Mouse (Mus musculus): ENCODE results near the gene Ncapd3. TPM values are rescaled to one million over a fixed set of nuclear protein-coding genes. Genes with fewer than 3 reads are reported as not detected.

Ncapd3 gene
- polyA plus RNA-seq (2014; fragmentation: Nextera tagmentation; extraction: Ambion mirVana): 37.4 and 42.3 TPM in 2 replicates

DNA sequence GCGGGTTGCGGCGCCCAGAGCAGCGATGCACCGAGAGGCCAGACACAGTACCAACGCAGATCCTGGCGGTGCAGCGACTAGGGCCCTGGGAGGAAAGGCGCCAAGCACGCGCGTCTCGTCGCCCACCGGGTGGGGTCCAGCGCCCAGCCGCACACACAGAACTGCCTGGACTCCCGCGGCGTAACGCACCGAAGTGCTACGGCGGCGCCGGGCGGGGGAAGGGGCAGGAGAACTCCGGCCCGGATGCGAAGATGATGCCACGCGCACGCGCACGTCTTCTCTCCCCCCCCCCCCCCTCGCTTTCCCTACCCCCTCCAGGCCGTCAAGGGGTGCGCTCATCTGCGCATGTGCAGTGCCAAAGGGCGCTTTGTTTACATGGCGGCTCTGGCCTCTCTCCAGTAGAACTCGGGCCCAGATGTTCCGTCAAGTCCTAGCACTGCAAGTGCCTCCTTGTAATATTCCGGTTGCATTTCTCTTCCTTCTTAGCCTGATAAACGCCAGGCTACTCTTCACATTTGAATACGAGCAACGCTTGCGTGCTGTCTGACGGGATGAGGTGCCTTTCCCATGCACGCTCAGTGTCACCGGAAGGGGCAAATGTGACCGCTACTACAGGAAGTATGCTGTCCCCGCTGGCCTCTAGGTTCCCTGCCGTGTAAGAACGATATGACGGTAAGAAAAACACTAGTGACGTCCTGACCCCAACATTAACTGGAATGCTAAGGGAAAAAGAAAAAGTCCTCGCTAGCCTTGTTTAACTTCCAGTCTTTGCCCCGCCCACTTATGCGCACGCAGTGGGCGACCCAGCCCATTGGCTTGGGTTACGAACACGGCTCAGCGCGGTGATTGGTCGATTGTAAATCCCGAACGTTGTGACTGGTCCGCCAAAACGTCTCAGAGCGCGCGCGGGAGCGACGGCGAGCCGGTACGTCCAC lies at the start of gene Ncapd3, which contains the start of gene Vps26b:
Ncapd3 (plus strand) TSS at position 348 of the 935 bp plus-strand sequence.
Vps26b (minus strand) TSS at position 238 of the 935 bp plus-strand sequence.
- under 1% methylated on average over 73 of the region's 80 CpGs for WGBS
- Histone ChIP-seq H3K27ac (replicated peaks; ENCODE audit: low read depth, low read length) (peak within 1 kb of the TSS; percentile 86), H3K9ac (replicated peaks; ENCODE audit: low read length) (peak within 1 kb of the TSS; percentile 92), H3K4me2 (ENCODE audit: low read depth, low read length) (peak within 1 kb of the TSS; percentile 85), H3K4me3 (ENCODE audit: low read depth, low read length) (peak within 1 kb of the TSS; percentile 95), H3K36me3 (replicated peaks; ENCODE audit: control insufficient read depth, insufficient read depth, low read depth, low read length) (no peaks in the 10 kb centered on the region), H3K9me3 (replicated peaks; ENCODE audit: control insufficient read depth, low read length) (no peaks in the 10 kb centered on the region), H3K4me1 (ENCODE audit: control insufficient read depth, insufficient read depth, low read length) (peaks cover 2% of the 10 kb centered on the region), H3K27me3 (ENCODE audit: control insufficient read depth, insufficient read depth, low read length) (no peaks in the 10 kb centered on the region)
- ATAC-seq (replicated peaks; ENCODE audit: insufficient number of reproducible peaks, low FRiP score, low TSS enrichment, low read depth) (peak; percentile 93), DNase-seq (ENCODE audit: low spot score) (peak; percentile 98)

DNA sequence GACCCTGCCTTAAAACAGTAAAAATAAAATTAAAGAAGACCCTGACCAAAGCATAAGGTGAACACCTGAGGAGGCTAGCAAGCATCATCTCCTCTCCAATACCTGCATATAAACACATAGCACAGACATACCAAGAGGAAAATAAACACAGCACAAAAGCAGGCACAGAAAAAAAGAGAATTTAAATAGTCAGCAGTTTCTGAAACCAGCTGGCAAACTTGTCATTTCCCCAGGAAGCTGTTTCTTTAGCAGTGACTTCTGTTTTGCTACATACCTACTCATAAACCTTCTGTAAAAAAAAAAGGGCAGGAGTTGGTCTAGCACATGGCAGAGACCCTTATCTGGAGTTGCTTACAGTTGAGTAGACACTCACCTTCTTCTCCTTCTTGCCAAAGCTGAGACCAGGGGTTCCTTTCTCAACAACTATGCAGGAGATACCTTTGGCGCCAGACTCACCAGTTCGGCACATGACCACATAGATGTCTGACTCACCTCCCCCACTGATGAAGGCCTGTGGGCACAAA lies 44.8 kb upstream of the Ncapd3 start:
- WGBS: 98% methylated on average over 2 of the region's 2 CpGs
- Histone ChIP-seq H3K9ac (replicated peaks; ENCODE audit: low read length) (no peak overlapping the region), H3K4me2 (ENCODE audit: low read depth, low read length) (no peak overlapping the region), H3K27ac (replicated peaks; ENCODE audit: low read depth, low read length) (no peak overlapping the region), H3K4me3 (ENCODE audit: low read depth, low read length) (no peak overlapping the region), H3K9me3 (replicated peaks; ENCODE audit: control insufficient read depth, low read length) (no peaks in the 10 kb centered on the region), H3K27me3 (ENCODE audit: control insufficient read depth, insufficient read depth, low read length) (no peaks in the 10 kb centered on the region), H3K36me3 (replicated peaks; ENCODE audit: control insufficient read depth, insufficient read depth, low read depth, low read length) (peaks cover 3% of the 10 kb centered on the region), H3K4me1 (ENCODE audit: control insufficient read depth, insufficient read depth, low read length) (no peaks in the 10 kb centered on the region)
- DNase-seq (ENCODE audit: low spot score) (no peak), ATAC-seq (replicated peaks; ENCODE audit: insufficient number of reproducible peaks, low FRiP score, low TSS enrichment, low read depth) (no peak)

DNA sequence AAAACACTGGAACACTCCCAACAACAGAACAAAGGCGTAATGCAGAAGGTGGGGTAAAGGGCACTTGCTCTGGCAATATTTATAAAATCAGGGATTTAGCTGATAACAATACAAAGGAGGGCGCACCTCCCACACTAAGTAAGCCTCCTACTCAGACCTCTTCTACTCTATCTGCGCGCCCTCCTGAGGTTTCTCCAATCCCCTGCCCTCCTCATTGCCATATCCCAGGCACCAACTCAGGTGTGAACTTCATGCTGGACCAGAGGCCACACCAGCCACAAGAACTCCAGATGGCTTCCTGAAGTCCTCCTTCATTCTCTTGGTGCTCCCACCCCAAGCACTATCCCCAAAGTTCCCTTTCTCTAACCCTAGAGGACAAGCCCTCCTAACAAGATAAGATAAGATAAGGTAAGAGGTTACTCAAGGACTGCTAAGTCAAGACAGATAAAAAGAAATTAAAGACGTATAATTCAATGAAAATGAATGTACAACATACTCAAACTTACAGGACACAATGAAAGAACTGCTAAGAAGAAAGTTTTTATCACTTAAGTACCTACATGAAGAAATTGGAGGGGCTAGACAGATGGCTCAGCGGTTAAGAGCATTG lies 44.2 kb upstream of the Ncapd3 start:
- ATAC-seq (replicated peaks; ENCODE audit: insufficient number of reproducible peaks, low FRiP score, low TSS enrichment, low read depth) (no peak), DNase-seq (ENCODE audit: low spot score) (no peak)
- Histone ChIP-seq H3K36me3 (replicated peaks; ENCODE audit: control insufficient read depth, insufficient read depth, low read depth, low read length) (peaks cover 3% of the 10 kb centered on the region), H3K27me3 (ENCODE audit: control insufficient read depth, insufficient read depth, low read length) (no peaks in the 10 kb centered on the region), H3K9ac (replicated peaks; ENCODE audit: low read length) (no peak overlapping the region), H3K27ac (replicated peaks; ENCODE audit: low read depth, low read length) (no peak overlapping the region), H3K4me3 (ENCODE audit: low read depth, low read length) (no peak overlapping the region), H3K9me3 (replicated peaks; ENCODE audit: control insufficient read depth, low read length) (no peaks in the 10 kb centered on the region), H3K4me1 (ENCODE audit: control insufficient read depth, insufficient read depth, low read length) (no peaks in the 10 kb centered on the region), H3K4me2 (ENCODE audit: low read depth, low read length) (no peak overlapping the region)
- WGBS: 89% methylated on average over 6 of the region's 6 CpGs

DNA sequence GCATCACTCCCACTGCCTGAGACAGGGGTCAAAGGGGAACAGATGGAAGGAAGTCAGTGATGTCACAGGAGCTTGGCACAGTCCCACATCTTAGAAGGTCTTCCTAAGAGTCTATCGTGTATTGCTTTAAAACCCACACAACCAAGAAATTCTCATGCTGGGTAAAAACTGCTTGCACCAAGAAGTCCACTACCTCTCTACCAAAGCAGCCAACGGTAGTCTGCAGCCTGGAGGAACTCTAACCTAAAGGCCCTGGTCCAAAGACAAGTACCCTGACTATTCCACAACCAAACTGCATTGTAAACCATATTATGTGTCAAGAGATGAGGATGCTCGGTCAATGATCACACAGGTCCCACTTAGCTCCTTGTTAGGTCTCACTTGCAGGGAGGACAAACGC lies 39.8 kb upstream of the Ncapd3 start:
- Histone ChIP-seq H3K27me3 (ENCODE audit: control insufficient read depth, insufficient read depth, low read length) (no peaks in the 10 kb centered on the region), H3K27ac (replicated peaks; ENCODE audit: low read depth, low read length) (no peak overlapping the region), H3K9ac (replicated peaks; ENCODE audit: low read length) (no peak overlapping the region), H3K4me3 (ENCODE audit: low read depth, low read length) (no peak overlapping the region), H3K36me3 (replicated peaks; ENCODE audit: control insufficient read depth, insufficient read depth, low read depth, low read length) (peaks cover 5% of the 10 kb centered on the region), H3K4me1 (ENCODE audit: control insufficient read depth, insufficient read depth, low read length) (no peaks in the 10 kb centered on the region), H3K9me3 (replicated peaks; ENCODE audit: control insufficient read depth, low read length) (no peaks in the 10 kb centered on the region), H3K4me2 (ENCODE audit: low read depth, low read length) (no peak overlapping the region)
- DNase-seq (ENCODE audit: low spot score): no peak
- no peak for ATAC-seq (replicated peaks; ENCODE audit: insufficient number of reproducible peaks, low FRiP score, low TSS enrichment, low read depth)
- WGBS: 92% methylated on average over 4 of the region's 4 CpGs

GRCm38 (mm10) chr9:26993118-26993517 lies 36.9 kb upstream of the Ncapd3 start:
- no peak overlapping the region for H3K4me2 ChIP-seq (ENCODE audit: low read depth, low read length)
- ATAC-seq (replicated peaks; ENCODE audit: insufficient number of reproducible peaks, low FRiP score, low TSS enrichment, low read depth) (no peak), DNase-seq (ENCODE audit: low spot score) (no peak)
- no peak overlapping the region for H3K9ac ChIP-seq (replicated peaks; ENCODE audit: low read length)
- H3K9me3 ChIP-seq (replicated peaks; ENCODE audit: control insufficient read depth, low read length): no peaks in the 10 kb centered on the region
- H3K4me3 ChIP-seq (ENCODE audit: low read depth, low read length): no peak overlapping the region
- 93% methylated on average over 10 of the region's 10 CpGs for WGBS
- H3K27me3 ChIP-seq (ENCODE audit: control insufficient read depth, insufficient read depth, low read length): no peaks in the 10 kb centered on the region
- peaks cover 2% of the 10 kb centered on the region; the same call in 1 of the 2 replicates for H3K36me3 ChIP-seq (replicated peaks; ENCODE audit: control insufficient read depth, insufficient read depth, low read depth, low read length)
- no peak overlapping the region for H3K27ac ChIP-seq (replicated peaks; ENCODE audit: low read depth, low read length)
- no peaks in the 10 kb centered on the region for H3K4me1 ChIP-seq (ENCODE audit: control insufficient read depth, insufficient read depth, low read length)

- 79% methylated on average over 3 of the region's 3 CpGs for WGBS
- Histone ChIP-seq H3K27me3 (ENCODE audit: control insufficient read depth, insufficient read depth, low read length) (no peaks in the 10 kb centered on the region), H3K4me2 (ENCODE audit: low read depth, low read length) (no peak overlapping the region), H3K36me3 (replicated peaks; ENCODE audit: control insufficient read depth, insufficient read depth, low read depth, low read length) (peaks cover 2% of the 10 kb centered on the region; the same call in 1 of the 2 replicates), H3K27ac (replicated peaks; ENCODE audit: low read depth, low read length) (no peak overlapping the region), H3K4me1 (ENCODE audit: control insufficient read depth, insufficient read depth, low read length) (no peaks in the 10 kb centered on the region), H3K9ac (replicated peaks; ENCODE audit: low read length) (no peak overlapping the region), H3K4me3 (ENCODE audit: low read depth, low read length) (no peak overlapping the region), H3K9me3 (replicated peaks; ENCODE audit: control insufficient read depth, low read length) (no peaks in the 10 kb centered on the region)
- ATAC-seq (replicated peaks; ENCODE audit: insufficient number of reproducible peaks, low FRiP score, low TSS enrichment, low read depth) (no peak), DNase-seq (ENCODE audit: low spot score) (no peak)
Observed at GRCm38 (mm10) chr9:26993900-26994299, 36.1 kb upstream of the Ncapd3 start.

DNA sequence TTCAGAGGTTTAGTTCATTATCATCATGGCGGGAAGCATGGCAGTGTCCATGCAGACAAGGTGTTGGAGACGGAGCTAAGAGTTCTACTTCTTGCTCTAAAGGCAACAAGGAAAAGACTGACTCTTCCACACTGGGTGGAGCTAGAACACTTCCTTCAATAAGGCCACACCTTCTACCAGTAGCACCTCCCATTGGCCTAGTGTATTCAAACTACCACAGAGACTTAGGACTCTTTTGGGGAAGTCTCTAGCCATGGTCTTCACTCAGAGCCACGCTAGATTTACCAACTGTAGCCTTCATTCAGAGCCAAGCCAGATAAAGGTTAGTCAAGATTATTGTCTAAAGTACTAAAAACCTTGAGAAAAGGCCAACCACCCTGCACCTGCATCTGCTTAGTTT lies 32.9 kb upstream of the Ncapd3 start:
- Histone ChIP-seq H3K27me3 (ENCODE audit: control insufficient read depth, insufficient read depth, low read length) (no peaks in the 10 kb centered on the region), H3K9ac (replicated peaks; ENCODE audit: low read length) (no peak overlapping the region), H3K4me1 (ENCODE audit: control insufficient read depth, insufficient read depth, low read length) (no peaks in the 10 kb centered on the region; the same call in 1 of the 2 replicates), H3K4me2 (ENCODE audit: low read depth, low read length) (no peak overlapping the region), H3K27ac (replicated peaks; ENCODE audit: low read depth, low read length) (no peak overlapping the region), H3K36me3 (replicated peaks; ENCODE audit: control insufficient read depth, insufficient read depth, low read depth, low read length) (no peaks in the 10 kb centered on the region), H3K9me3 (replicated peaks; ENCODE audit: control insufficient read depth, low read length) (no peaks in the 10 kb centered on the region), H3K4me3 (ENCODE audit: low read depth, low read length) (no peak overlapping the region)
- DNase-seq (ENCODE audit: low spot score): no peak
- 90% methylated on average over 3 of the region's 3 CpGs for WGBS
- no peak for ATAC-seq (replicated peaks; ENCODE audit: insufficient number of reproducible peaks, low FRiP score, low TSS enrichment, low read depth)
